Mouse (Mus musculus) stomach, embryonic 15.5 days (tissue): ENCODE measurements around the gene Sept1. TPM values are rescaled to one million over a fixed set of nuclear protein-coding genes. Genes with fewer than 3 reads are reported as not detected.
"Not testable (repeated sequence)": the region's sequence is repeated elsewhere in the genome, so short reads cannot be mapped to it uniquely, and the experiment has no call there.

ENCODE experiments used
- ATAC-seq: fragments of 200-750 bp; cut with Nextera tagmentation; 2 replicates; pipeline ENCODE4 v1.8.0; 2017; ENCODE audit warnings: low read depth, moderate number of reproducible peaks, moderate TSS enrichment; ENCODE audit not compliant: insufficient read depth, low FRiP score
- H3K27ac ChIP-seq: fragments of 300-500 bp; sonication (generic); 2 replicates; pipeline ENCODE4 v1.5.1; 2015; ENCODE audit warnings: mild to moderate bottlenecking, inconsistent platforms
- H3K27me3 ChIP-seq: fragments of 300-500 bp; sonication (generic); replicated peaks from 2 replicates; pipeline ENCODE4 v1.6.1; 2015; ENCODE audit warnings: inconsistent platforms
- H3K36me3 ChIP-seq: fragments of 300-500 bp; sonication (generic); 2 replicates; pipeline ENCODE4 v1.6.1; 2015; ENCODE audit warnings: inconsistent platforms
- H3K4me1 ChIP-seq: fragments of 300-500 bp; sonication (generic); 2 replicates; pipeline ENCODE4 v1.6.1; 2015; ENCODE audit warnings: inconsistent platforms
- H3K4me2 ChIP-seq: fragments of 300-500 bp; sonication (generic); 2 replicates; pipeline ENCODE4 v1.6.1; 2015; ENCODE audit warnings: mild to moderate bottlenecking, inconsistent platforms
- H3K4me3 ChIP-seq: fragments of 300-500 bp; sonication (generic); replicated peaks from 2 replicates; pipeline ENCODE4 v1.5.1; 2015; ENCODE audit warnings: inconsistent platforms
- H3K9ac ChIP-seq: fragments of 300-500 bp; sonication (generic); 2 replicates; pipeline ENCODE4 v1.6.1; 2015; ENCODE audit warnings: inconsistent platforms
- H3K9me3 ChIP-seq: fragments of 300-500 bp; sonication (generic); 2 replicates; pipeline ENCODE4 v1.6.1; 2016; ENCODE audit warnings: inconsistent platforms
- WGBS: fragments of 180-500 bp; shearing (Covaris S2); methylation state at CpG from one replicate; pipeline ENCODE4 v1.1.7; 2015; 5-methylcytosine and 5-hydroxymethylcytosine counted together
- polyA plus RNA-seq: library from polyadenylated mRNA; unstranded; fragments of >200 nt; fragmentation: Nextera tagmentation; extraction: Ambion mirVana; gene quantifications from 2 replicates; pipeline ENCODE4 v1.2.1, GENCODE M21; 2015

Sept1 gene
- polyA plus RNA-seq, 1 experiment from 2014 or later = 17.7 TPM

DNA sequence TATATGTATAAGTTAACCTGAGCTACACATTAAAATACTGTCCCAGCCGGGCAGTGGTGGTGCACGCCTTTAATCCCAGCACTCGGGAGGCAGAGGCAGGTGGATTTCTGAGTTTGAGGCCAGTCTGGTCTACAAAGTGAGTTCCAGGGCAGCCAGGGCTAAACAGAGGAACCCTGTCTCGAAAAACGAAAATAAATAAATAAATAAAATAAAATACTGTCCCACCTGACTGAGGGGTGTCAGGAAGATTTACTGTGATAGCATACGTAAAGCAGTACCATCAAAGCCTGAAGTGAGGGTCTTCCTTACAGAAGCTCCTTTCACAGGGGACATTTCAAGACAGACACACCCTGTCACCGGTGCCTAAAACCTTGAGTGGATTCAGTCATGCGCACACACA, 17.6 kb upstream of the Sept1 start:
- H3K4me3 ChIP-seq, ATAC-seq, H3K9me3 ChIP-seq, H3K27ac ChIP-seq, H3K9ac ChIP-seq, H3K4me2 ChIP-seq, H3K27me3 ChIP-seq: not testable (repeated sequence)
- WGBS = 89% methylated on average over 8 of the region's 8 CpGs
- peaks cover 11% of the 10 kb centered on the region for H3K36me3 ChIP-seq
- peaks cover 29% of the 10 kb centered on the region for H3K4me1 ChIP-seq

DNA sequence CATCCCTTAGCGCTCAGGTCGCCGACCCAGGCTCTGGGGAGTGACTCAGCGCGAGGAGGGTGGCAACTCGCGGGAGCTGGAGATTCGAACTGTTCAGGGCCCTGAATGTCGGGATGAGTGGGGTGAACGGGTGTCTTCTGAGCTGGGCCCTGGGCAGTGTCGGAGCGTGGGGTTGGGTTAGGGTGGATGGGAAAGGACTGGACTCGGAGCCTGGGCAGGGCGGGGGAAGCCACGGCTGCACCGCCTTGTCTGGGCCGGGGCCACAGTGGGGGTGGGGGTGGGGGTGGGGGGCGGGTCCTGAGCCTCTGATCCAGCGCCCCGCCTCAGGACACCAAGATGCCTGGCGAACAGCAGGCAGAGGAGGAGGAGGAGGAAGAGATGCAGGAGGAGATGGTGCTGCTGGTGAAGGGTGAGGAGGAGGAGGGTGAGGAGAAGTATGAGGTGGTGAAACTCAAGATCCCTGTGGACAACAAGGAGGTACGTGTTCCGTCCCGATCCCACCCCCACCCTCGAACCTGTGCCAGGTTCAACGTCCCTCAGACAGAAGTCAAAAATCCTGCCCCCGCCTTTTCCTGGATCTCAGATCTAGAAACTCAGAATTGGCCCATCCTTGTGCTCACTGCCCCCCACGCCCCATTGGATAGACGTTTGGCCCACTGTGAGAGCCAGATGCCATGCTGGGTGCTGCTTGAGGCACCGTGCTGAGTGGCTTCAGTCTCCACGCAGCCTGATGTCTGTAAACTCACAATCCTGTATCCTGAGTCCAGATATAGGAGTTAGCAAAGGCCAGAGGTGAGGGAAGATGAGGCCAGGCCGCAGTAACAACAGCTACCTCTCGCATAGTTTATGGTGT, 12.0 kb upstream of the Sept1 start:
- H3K4me2 ChIP-seq = peak overlapping the region; percentile 88
- no peaks in the 10 kb centered on the region for H3K27me3 ChIP-seq
- peaks cover 11% of the 10 kb centered on the region for H3K36me3 ChIP-seq
- peaks cover 22% of the 10 kb centered on the region for H3K4me1 ChIP-seq
- no peaks in the 10 kb centered on the region for H3K9me3 ChIP-seq
- H3K9ac ChIP-seq = peak overlapping the region; percentile 93
- peak overlapping the region; percentile 74 for H3K4me3 ChIP-seq
- peak overlapping the region; percentile 98 for H3K27ac ChIP-seq
- ATAC-seq = peak; percentile 73
- 12% methylated on average over 28 of the region's 33 CpGs for WGBS

DNA sequence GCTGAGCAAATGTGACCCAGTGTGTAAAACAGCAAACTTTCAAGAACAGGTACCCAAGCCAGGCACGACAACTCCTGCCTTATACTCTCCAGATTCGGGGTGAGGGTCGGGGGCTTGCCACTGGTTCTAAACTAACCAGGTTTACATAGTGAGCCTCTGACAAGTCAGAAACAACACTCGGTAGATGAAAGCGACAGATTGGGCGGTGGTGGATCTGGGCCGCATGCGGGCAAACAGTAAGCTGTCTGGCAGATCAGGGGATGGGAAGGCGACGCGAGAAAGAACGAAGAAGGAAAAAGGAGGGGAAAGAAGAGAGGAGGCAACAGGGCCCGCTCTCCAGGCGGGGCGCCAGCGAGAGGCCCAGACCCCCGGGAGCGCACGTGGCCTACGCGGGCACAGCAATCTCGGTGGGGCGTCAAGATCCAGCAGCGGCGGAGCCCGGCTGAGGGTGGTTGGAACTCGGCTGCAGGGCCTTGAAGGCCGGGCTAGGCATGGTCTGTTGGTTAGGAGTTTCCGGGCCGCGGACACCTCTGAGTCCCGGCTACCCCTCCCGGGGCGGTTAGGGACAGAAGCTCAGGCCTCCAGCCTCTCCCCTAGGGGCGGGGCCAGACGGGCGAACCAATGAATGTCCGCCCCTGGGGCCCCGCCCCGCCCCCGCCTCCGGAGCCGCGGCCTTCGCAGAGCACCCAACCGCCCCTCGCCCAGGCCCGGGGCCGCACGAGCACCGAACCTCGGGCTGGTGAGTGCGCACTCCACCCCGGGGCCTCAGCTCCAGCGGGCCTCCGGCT, 11.1 kb upstream of the Sept1 start, which contains the start of gene Zfp771:
Gene Zfp771, plus strand, starts transcription at position 405 of the 788 bp plus-strand sequence.
- peak; percentile 96 for ATAC-seq
- Histone ChIP-seq H3K4me2 (peak within 1 kb of the TSS; percentile 88), H3K9me3 (no peaks in the 10 kb centered on the region), H3K36me3 (peaks cover 6% of the 10 kb centered on the region; the same call in 1 of the 2 replicates), H3K9ac (peak within 1 kb of the TSS; percentile 93), H3K4me1 (peaks cover 22% of the 10 kb centered on the region), H3K4me3 (peak within 1 kb of the TSS; percentile 74), H3K27me3 (no peaks in the 10 kb centered on the region), H3K27ac (peak within 1 kb of the TSS; percentile 98)
- WGBS = 1% methylated on average over 54 of the region's 56 CpGs

DNA sequence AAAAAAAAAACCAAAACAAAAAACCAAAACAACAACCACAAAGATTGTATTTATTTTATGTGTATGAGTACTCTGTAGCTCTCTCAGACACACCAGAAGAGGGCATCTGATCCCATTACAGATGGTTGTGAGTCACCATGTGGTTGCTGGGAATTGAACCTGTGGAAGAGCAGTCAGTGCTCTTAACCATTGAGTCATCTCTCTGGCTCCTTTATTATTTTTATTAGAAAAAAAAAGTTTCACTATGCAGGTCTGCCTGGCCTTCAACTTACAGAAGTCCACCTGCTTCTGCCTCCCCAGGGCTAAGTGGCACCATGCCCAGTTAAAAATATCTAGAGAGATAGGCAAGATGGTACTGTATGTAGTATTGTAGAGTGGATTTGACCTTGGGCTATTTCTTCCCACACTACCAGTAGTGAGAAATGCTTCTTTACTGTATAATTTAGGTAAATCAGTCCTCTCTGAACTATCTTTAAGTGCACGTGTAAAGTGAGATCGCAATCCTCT, 10.5 kb upstream of the Sept1 start:
- peak overlapping the region; percentile 88 for H3K4me2 ChIP-seq
- peaks cover 10% of the 10 kb centered on the region for H3K36me3 ChIP-seq
- 34% methylated on average over 2 of the region's 2 CpGs for WGBS
- peak overlapping the region; percentile 74 for H3K4me3 ChIP-seq
- H3K27me3 ChIP-seq = no peaks in the 10 kb centered on the region
- H3K9me3 ChIP-seq = no peaks in the 10 kb centered on the region
- peaks cover 21% of the 10 kb centered on the region for H3K4me1 ChIP-seq
- ATAC-seq = no peak
- peak overlapping the region; percentile 73; the same call in 1 of the 2 replicates for H3K9ac ChIP-seq
- H3K27ac ChIP-seq = peak overlapping the region; percentile 98

DNA sequence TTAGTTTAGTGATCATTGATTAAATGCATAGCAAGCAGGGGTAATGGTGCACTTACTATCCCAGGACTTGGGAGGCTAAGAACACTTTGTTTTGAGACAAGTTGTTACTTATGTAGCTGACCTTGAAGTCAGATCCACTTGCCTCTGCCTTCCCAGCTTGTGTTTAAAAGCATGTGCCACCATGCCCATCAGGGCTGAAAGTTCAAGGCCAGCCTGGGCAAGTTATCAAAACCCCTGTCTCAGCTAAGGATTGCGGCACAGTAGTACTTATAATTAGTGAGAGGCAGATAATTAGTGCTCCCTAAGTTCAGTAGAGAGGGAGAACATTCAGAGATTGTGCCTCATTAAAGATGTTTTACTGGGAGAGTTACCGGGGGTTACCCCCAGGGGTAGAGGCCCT, 1.8 kb upstream of the Sept1 start:
- H3K4me1 ChIP-seq = peaks cover 15% of the 10 kb centered on the region
- no peak for ATAC-seq
- no peaks in the 10 kb centered on the region for H3K27me3 ChIP-seq
- H3K9me3 ChIP-seq = no peaks in the 10 kb centered on the region
- H3K4me2 ChIP-seq = no peak overlapping the region; the same call in 1 of the 2 replicates
- H3K27ac ChIP-seq = no peak overlapping the region
- H3K4me3 ChIP-seq = no peak overlapping the region
- peaks cover 38% of the 10 kb centered on the region for H3K36me3 ChIP-seq
- H3K9ac ChIP-seq = no peak overlapping the region
- WGBS = 94% methylated on average over 2 of the region's 2 CpGs

DNA sequence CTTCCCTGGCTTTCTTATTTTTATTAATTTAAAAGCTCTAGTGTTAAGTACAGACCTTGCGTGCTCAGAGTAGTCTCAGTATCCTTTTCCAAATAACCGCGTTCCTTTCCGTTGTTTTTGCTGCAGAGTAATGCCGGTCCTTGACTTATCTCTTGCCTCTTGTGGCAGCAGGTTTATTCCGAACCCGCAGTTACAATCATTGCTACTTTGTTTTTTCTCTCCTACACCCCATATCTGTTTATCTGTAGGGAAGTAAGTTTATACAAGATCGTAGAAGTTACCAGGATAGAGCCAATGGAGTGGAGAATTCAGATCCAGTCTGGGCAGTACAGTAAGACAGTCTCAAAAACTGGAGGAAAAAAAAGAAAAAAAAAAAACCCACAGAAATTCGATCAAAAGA, 835 bp upstream of the Sept1 start:
- Histone ChIP-seq H3K9me3 (no peaks in the 10 kb centered on the region), H3K4me2 (peak overlapping the region; percentile 53), H3K4me1 (peaks cover 15% of the 10 kb centered on the region), H3K9ac (peak overlapping the region; percentile 80; the same call in 1 of the 2 replicates), H3K36me3 (peaks cover 37% of the 10 kb centered on the region), H3K27ac (peak overlapping the region; percentile 98), H3K27me3 (no peaks in the 10 kb centered on the region), H3K4me3 (peak overlapping the region; percentile 80)
- 2% methylated on average over 9 of the region's 9 CpGs for WGBS
- ATAC-seq = no peak

DNA sequence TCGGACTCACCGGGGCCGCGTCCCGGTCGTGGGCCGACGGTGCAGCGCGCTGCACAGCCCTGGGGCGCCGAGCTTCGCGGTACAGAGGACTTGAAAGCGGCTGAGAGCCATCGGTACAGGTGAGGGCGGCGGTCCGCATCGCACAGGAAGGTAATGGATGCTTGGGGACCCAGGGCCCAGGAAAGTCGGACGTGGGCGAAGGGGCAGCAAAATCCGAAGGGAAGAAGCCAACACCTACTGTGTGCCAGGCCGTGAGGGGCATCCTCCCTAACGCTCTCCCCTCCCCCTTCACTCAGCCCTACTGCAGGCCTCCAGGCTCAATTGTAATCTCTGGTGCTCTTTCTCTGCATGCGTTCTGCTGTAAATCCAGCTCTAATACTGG, 429 bp upstream of the Sept1 start:
- Histone ChIP-seq H3K4me1 (peaks cover 15% of the 10 kb centered on the region), H3K36me3 (peaks cover 33% of the 10 kb centered on the region), H3K9ac (peak overlapping the region; percentile 80), H3K27ac (peak overlapping the region; percentile 98), H3K27me3 (no peaks in the 10 kb centered on the region), H3K9me3 (no peaks in the 10 kb centered on the region), H3K4me3 (peak overlapping the region; percentile 80), H3K4me2 (peak overlapping the region; percentile 53)
- whole genome bisulfite sequencing = 0% methylated on average over 27 of the region's 27 CpGs
- peak; percentile 56 for ATAC-seq

DNA sequence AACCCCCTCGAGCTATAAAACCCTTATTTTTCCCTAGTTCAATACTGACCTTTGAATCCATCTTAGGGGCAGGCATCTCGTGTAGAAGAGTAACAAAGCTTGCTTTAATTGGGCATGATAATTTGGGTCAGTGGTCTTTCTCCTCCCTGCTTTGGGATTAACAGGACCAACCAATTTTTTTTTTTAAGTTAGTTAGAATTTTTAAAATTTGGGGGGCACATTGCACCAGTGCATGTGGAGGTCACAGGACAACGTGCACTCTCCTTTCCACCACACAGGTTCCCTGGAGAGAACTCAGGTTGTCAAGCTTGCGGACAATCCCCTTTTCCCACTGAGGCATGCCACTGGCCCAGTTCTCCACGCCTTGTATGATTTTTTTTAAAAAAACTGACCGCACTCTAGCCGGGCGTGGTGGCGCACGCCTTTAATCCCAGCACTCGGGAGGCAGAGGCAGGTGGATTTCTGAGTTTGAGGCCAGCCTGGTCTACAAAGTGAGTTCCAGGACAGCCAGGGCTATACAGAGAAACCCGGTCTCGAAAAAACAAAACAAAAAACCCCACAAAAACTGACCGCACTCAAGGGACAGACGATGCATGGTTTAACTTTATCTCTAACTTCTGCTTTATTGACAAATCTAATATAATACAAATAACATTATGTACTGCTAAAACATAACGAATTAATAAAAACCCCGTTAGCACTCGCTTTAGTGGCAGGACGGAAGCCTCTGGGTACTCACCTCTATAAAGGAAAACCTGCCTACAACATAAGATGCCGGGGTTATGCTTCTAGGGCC, 906 bp downstream of the Sept1 start:
- Histone ChIP-seq H3K9me3 (no peaks in the 10 kb centered on the region), H3K4me1 (peaks cover 15% of the 10 kb centered on the region), H3K9ac (peak overlapping the region; percentile 80; the same call in 1 of the 2 replicates), H3K4me3 (peak overlapping the region; percentile 80), H3K27ac (peak overlapping the region; percentile 98), H3K4me2 (peak overlapping the region; percentile 53), H3K36me3 (peaks cover 21% of the 10 kb centered on the region), H3K27me3 (no peaks in the 10 kb centered on the region)
- no peak for ATAC-seq
- WGBS = 4% methylated on average over 20 of the region's 20 CpGs

DNA sequence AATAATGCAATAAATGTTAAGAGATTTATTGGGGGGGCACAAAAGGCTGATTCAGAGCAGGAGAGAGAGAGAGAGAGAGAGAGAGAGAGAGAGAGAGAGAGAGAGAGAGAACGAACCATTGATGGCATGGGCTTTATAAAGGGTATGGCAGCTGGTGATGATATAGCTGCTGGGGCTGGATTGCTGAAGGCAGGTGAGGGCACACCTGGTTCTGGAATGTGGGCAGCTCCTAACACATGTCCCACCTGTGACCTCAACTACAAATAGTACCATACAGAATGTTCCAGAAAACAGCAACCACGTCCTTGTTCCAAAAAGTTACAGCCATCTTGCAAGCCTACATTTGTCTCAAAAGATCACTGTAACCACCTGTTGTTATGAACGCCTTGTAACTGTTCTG, 1.6 kb downstream of the Sept1 start:
- ATAC-seq = no peak
- Histone ChIP-seq H3K27me3 (no peaks in the 10 kb centered on the region), H3K4me2 (peak overlapping the region; percentile 53), H3K4me1 (peaks cover 15% of the 10 kb centered on the region), H3K4me3 (peak overlapping the region; percentile 80), H3K9ac (no peak overlapping the region), H3K9me3 (no peaks in the 10 kb centered on the region), H3K27ac (peak overlapping the region; percentile 98; the same call in 1 of the 2 replicates), H3K36me3 (peaks cover 15% of the 10 kb centered on the region)
- 46% methylated on average over 3 of the region's 3 CpGs for WGBS

DNA sequence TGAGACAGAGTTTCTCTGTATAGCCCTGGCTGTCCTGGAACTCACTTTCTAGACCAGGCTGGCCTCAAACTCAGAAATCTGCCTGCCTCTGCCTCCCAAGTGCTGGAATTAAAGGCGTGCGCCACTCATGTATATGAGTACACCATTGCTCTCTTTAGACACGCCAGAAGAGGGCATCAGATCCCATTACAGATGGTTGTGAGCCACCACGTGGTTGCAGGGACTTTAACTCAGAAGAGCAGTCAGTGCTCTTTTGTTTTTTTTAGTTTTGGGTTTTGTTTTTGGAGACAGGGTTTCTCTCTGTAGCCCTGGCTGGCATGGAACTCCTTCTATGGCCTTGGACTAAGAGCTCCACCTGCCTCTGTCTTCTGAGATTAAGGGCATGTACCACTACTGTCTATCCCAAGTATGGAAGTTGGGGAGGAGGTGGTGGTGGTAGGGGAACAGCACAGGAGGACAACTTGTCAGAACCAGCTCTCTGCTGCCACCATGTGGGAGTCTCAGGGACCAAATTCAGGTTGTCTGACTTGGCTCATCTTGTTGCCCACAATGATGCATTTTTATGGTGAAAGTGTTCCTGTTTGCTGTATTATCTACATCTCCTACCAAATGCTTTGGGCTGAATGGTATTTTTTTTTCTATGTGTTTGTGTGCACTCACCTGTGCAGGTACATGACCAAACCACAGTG, 4.2 kb downstream of the Sept1 start:
- Histone ChIP-seq H3K9ac (no peak overlapping the region), H3K36me3 (no peaks in the 10 kb centered on the region), H3K27ac (no peak overlapping the region), H3K4me1 (peaks cover 11% of the 10 kb centered on the region), H3K4me2 (no peak overlapping the region), H3K9me3 (no peaks in the 10 kb centered on the region), H3K4me3 (no peak overlapping the region), H3K27me3 (no peaks in the 10 kb centered on the region)
- 68% methylated on average over 4 of the region's 4 CpGs for WGBS
- ATAC-seq = peak; percentile 13; the same call in 1 of the 2 replicates
